ENCODE assay signal across 10 mouse cellular contexts in genomic region chr3:142941319-142942024, GRCm38 (mm10). TPM values are rescaled to one million over a fixed set of nuclear protein-coding genes. Genes with fewer than 3 reads are reported as not detected.
DNase-seq lines count a peak whose midpoint lies in the region; ATAC-seq and TF ChIP-seq lines count a peak whose summit lies in the region.
"Had no signal": no experiment of that assay in that cellular context is flagged by ENCODE, and none has a peak within 500 bp of the region (broad histone marks: within the 10 kb centered on the region; RNA-seq: fewer than 3 reads in every experiment).

No protein-coding gene starts in this region.

- 13% methylated on average over 6 of the region's 6 CpGs for WGBS in heart, adult 2 months
- WGBS in heart, embryonic 10.5 days, result 63% methylated on average over 6 of the region's 6 CpGs
- WGBS in lung, postnatal 0 days, result 26% methylated on average over 6 of the region's 6 CpGs

- TF ChIP-seq CTCF in heart, adult 2 months (IDR thresholded peaks at IDR 0.05), result no peak
- no peak for TF ChIP-seq CTCF in brain, embryonic 14.5 days (IDR thresholded peaks at IDR 0.05; ENCODE audit: borderline replicate concordance, extremely low read depth, insufficient read depth, insufficient read length)
- TF ChIP-seq CTCF in lung, postnatal 0 days (IDR thresholded peaks at IDR 0.05), result no peak

- H3K27me3 ChIP-seq in heart, adult 2 months (ENCODE audit: control insufficient read depth, insufficient read depth, low read length), result no peaks in the 10 kb centered on the region
- no peaks in the 10 kb centered on the region for H3K27me3 ChIP-seq in heart, embryonic 10.5 days (ENCODE audit: insufficient read depth, poor library complexity, severe bottlenecking)
- no peaks in the 10 kb centered on the region for H3K27me3 ChIP-seq in lung, postnatal 0 days (replicated peaks; ENCODE audit: insufficient read depth, low read length)
- H3K27me3 ChIP-seq: CH12.LX had no signal

- TF ChIP-seq POLR2A in heart, adult 2 months (IDR thresholded peaks at IDR 0.05; ENCODE audit: insufficient read depth, low read depth, low read length), result no peak
- no peak for TF ChIP-seq POLR2A in brain, embryonic 14.5 days (IDR thresholded peaks at IDR 0.05; ENCODE audit: borderline replicate concordance, extremely low read depth, insufficient read depth, insufficient read length, poor library complexity, severe bottlenecking)

- H3K9me3 ChIP-seq in heart, embryonic 10.5 days, result no peaks in the 10 kb centered on the region
- no peaks in the 10 kb centered on the region for H3K9me3 ChIP-seq in lung, postnatal 0 days (ENCODE audit: low read length)

- no peaks in the 10 kb centered on the region for H3K79me2 ChIP-seq in heart, adult 2 months (replicated peaks; ENCODE audit: control insufficient read depth, insufficient read depth, low read length)

- no peak overlapping the region for H3K9ac ChIP-seq in heart, adult 2 months (ENCODE audit: low read depth, low read length)
- H3K9ac ChIP-seq in lung, postnatal 0 days (replicated peaks; ENCODE audit: low read depth), result no peak overlapping the region
- H3K9ac ChIP-seq: liver, postnatal 0 days had no signal

- H3K27ac ChIP-seq in heart, adult 2 months, result peak overlapping the region; percentile 47
- no peak overlapping the region for H3K27ac ChIP-seq in heart, embryonic 10.5 days
- H3K27ac ChIP-seq in lung, postnatal 0 days (ENCODE audit: low read length), result peak overlapping the region; percentile 86

- intact Hi-C loops in heart, adult 2 months (cut with DNase I), result no loop called here
- intact Hi-C loops in gastrocnemius, postnatal 14 days (cut with DNase I; ENCODE audit: low total_unique reads), result no loop called here

- DNase-seq in heart, adult 2 months, result peak; percentile 44 to 49
- no peak for DNase-seq in heart, embryonic 10.5 days (ENCODE audit: low spot score)
- DNase-seq in brain, embryonic 14.5 days (ENCODE audit: low read depth), result peak; percentile 55
- peak; percentile 8 for DNase-seq in gastrocnemius, postnatal 14 days
- DNase-seq in lung, postnatal 0 days (ENCODE audit: low spot score), result peak; percentile 89
- DNase-seq in frontal cortex, postnatal 14 days (ENCODE audit: low spot score in 2 of 2), result no peak
- DNase-seq in layer of hippocampus, adult 9-10 months (ENCODE audit: low spot score), result no peak
- DNase-seq: left cerebral cortex, postnatal 4 days; liver, postnatal 0 days had no signal

- H3K36me3 ChIP-seq in heart, adult 2 months (ENCODE audit: control insufficient read depth, insufficient read depth, low read length), result no peaks in the 10 kb centered on the region
- H3K36me3 ChIP-seq in heart, embryonic 10.5 days, result no peaks in the 10 kb centered on the region
- no peaks in the 10 kb centered on the region for H3K36me3 ChIP-seq in lung, postnatal 0 days (ENCODE audit: insufficient read depth, low read length)

- H3K4me2 ChIP-seq in lung, postnatal 0 days (replicated peaks; ENCODE audit: low read depth, low read length), result 0 out of 2 replicates have a peak overlapping the region, but pooled peaks have one; percentile 22

- no peak overlapping the region for H3K4me3 ChIP-seq in heart, adult 2 months
- H3K4me3 ChIP-seq in heart, embryonic 10.5 days, result no peak overlapping the region
- H3K4me3 ChIP-seq in lung, postnatal 0 days (ENCODE audit: low read depth, low read length), result no peak overlapping the region

- peak; percentile 90 for ATAC-seq in lung, postnatal 0 days
- ATAC-seq: liver, postnatal 0 days had no signal

- TF ChIP-seq EP300 in heart, adult 2 months (IDR thresholded peaks at IDR 0.05; ENCODE audit: insufficient read depth, low read depth, low read length), result no peak
- peak; percentile 71 for TF ChIP-seq EP300 in lung, postnatal 0 days (IDR thresholded peaks at IDR 0.05)

- H3K4me1 ChIP-seq in heart, adult 2 months (ENCODE audit: control insufficient read depth, insufficient read depth, low read length), result peaks cover 3% of the 10 kb centered on the region
- no peaks in the 10 kb centered on the region for H3K4me1 ChIP-seq in heart, embryonic 10.5 days
- H3K4me1 ChIP-seq in lung, postnatal 0 days (ENCODE audit: insufficient read depth, low read depth, low read length), result no peaks in the 10 kb centered on the region

RNA-seq across cellular contexts. Expression of gene Pkn2, which starts 59.7 kb away (rescaled TPM):
- total RNA-seq in heart, adult 2 months (2021), result 10 to 100 TPM; 38.3 to 40.6 TPM
- 6.6 and 14.6 TPM in 2 replicates for polyA plus RNA-seq in heart, adult 2 months (2012; rRNA removed)
- 42.4 and 52.3 TPM in 2 replicates for polyA plus RNA-seq in heart, embryonic 10.5 days (2016; fragmentation: Nextera tagmentation; extraction: Ambion mirVana)
- 19.6 TPM in 2 replicates for polyA plus RNA-seq in brain, embryonic 14.5 days (2012; rRNA removed)
- 10 to 100 TPM; 32.9 to 34.2 TPM for total RNA-seq in gastrocnemius, postnatal 14 days (2021)
- 56.6 and 57.5 TPM in 2 replicates for polyA plus RNA-seq in lung, postnatal 0 days (2015; fragmentation: Nextera tagmentation; extraction: Ambion mirVana)

Comparison
In these comparisons a context has a peak if more than half of its experiments do, and no peak if none do; other contexts are left out.
1. DNase-seq: peak in heart, adult 2 months (2 of 2), brain, embryonic 14.5 days (single experiment), gastrocnemius, postnatal 14 days (single experiment) and lung, postnatal 0 days (single experiment); none in heart, embryonic 10.5 days (single experiment), frontal cortex, postnatal 14 days (0 of 2) and layer of hippocampus, adult 9-10 months (single experiment).